ENCODE assay signal across 27 mouse cellular contexts in genomic region chr2:133768546-133768945, GRCm38 (mm10).
A peak's percentile ranks its signal among the peaks of the same experiment; 100 is the strongest.
DNase-seq lines count a peak whose midpoint lies in the region; ATAC-seq and TF ChIP-seq lines count a peak whose summit lies in the region.
"Had no signal": no experiment of that assay in that cellular context is flagged by ENCODE, and none has a peak within 500 bp of the region (broad histone marks: within the 10 kb centered on the region; RNA-seq: fewer than 3 reads in every experiment).

No protein-coding gene starts in this region.

- H3K9ac ChIP-seq in intestine, embryonic 15.5 days = no peak overlapping the region
- H3K9ac ChIP-seq in intestine, postnatal 0 days (ENCODE audit: low read depth, low read length) = no peak overlapping the region
- no peak overlapping the region for H3K9ac ChIP-seq in liver, embryonic 16.5 days (ENCODE audit: low read depth, low read length)
- H3K9ac ChIP-seq in intestine, embryonic 16.5 days (ENCODE audit: low read depth, low read length) = no peak overlapping the region
- H3K9ac ChIP-seq: embryonic facial prominence, embryonic 13.5 days; embryonic facial prominence, embryonic 15.5 days; forebrain, embryonic 12.5 days had no signal

- no peak overlapping the region for H3K4me2 ChIP-seq in intestine, embryonic 15.5 days (replicated peaks)
- H3K4me2 ChIP-seq in intestine, postnatal 0 days (replicated peaks; ENCODE audit: low read depth) = no peak overlapping the region
- H3K4me2 ChIP-seq in liver, embryonic 16.5 days (ENCODE audit: low read depth, low read length) = no peak overlapping the region
- H3K4me2 ChIP-seq in intestine, embryonic 16.5 days (ENCODE audit: low read depth, low read length) = no peak overlapping the region
- H3K4me2 ChIP-seq: embryonic facial prominence, embryonic 13.5 days; embryonic facial prominence, embryonic 15.5 days; forebrain, embryonic 12.5 days had no signal

- H3K4me3 ChIP-seq in intestine, embryonic 15.5 days (replicated peaks) = no peak overlapping the region
- H3K4me3 ChIP-seq in intestine, postnatal 0 days (ENCODE audit: low read depth, low read length) = no peak overlapping the region
- H3K4me3 ChIP-seq in liver, embryonic 16.5 days (ENCODE audit: low read depth, low read length) = no peak overlapping the region
- no peak overlapping the region for H3K4me3 ChIP-seq in intestine, embryonic 16.5 days (ENCODE audit: low read length)
- H3K4me3 ChIP-seq: embryonic facial prominence, embryonic 13.5 days; embryonic facial prominence, embryonic 15.5 days; erythroblast, embryonic 14.5 days; forebrain, embryonic 10.5 days; forebrain, embryonic 12.5 days had no signal

- peak; percentile 75 for ATAC-seq in intestine, embryonic 15.5 days
- ATAC-seq in intestine, postnatal 0 days = no peak
- ATAC-seq in liver, embryonic 16.5 days (ENCODE audit: low read depth) = peak; percentile 30; the same call in 1 of the 2 replicates
- ATAC-seq in intestine, embryonic 16.5 days = peak; percentile 63
- ATAC-seq: CD4-positive, CD25-positive, alpha-beta regulatory T cell, adult 4 months; forebrain, embryonic 14.5 days; forebrain, embryonic 16.5 days had no signal

- no peak overlapping the region for H3K27ac ChIP-seq in intestine, embryonic 15.5 days
- H3K27ac ChIP-seq in intestine, postnatal 0 days (ENCODE audit: low read depth, low read length) = no peak overlapping the region
- no peak overlapping the region for H3K27ac ChIP-seq in liver, embryonic 16.5 days (ENCODE audit: low read length)
- no peak overlapping the region for H3K27ac ChIP-seq in intestine, embryonic 16.5 days (ENCODE audit: low read length)
- H3K27ac ChIP-seq: embryonic facial prominence, embryonic 13.5 days; embryonic facial prominence, embryonic 15.5 days; forebrain, embryonic 10.5 days; forebrain, embryonic 12.5 days had no signal

- no peaks in the 10 kb centered on the region for H3K36me3 ChIP-seq in intestine, embryonic 15.5 days
- no peaks in the 10 kb centered on the region for H3K36me3 ChIP-seq in intestine, postnatal 0 days (ENCODE audit: control insufficient read depth, insufficient read depth)
- H3K36me3 ChIP-seq in liver, embryonic 16.5 days (ENCODE audit: control insufficient read depth, insufficient read depth) = no peaks in the 10 kb centered on the region
- no peaks in the 10 kb centered on the region for H3K36me3 ChIP-seq in intestine, embryonic 16.5 days (ENCODE audit: control insufficient read depth, insufficient read depth, low read length)
- H3K36me3 ChIP-seq: embryonic facial prominence, embryonic 13.5 days; embryonic facial prominence, embryonic 15.5 days; forebrain, embryonic 10.5 days; forebrain, embryonic 12.5 days; G1E had no signal

- no peak for DNase-seq in liver
- no peak for DNase-seq in Muller cell, postnatal 12 days (ENCODE audit: inconsistent ontology term)
- DNase-seq: adrenal gland, adult 2 months; adrenal gland, postnatal 10 days; adrenal gland, postnatal 25 days; B cell, adult 2 months; cerebellum, adult 11 months; cerebellum, adult 18-20 months; cerebellum, adult 8-10 months; cerebellum, adult 9-11 months; cerebellum, postnatal 14 days; cerebellum, postnatal 36 days; embryo, embryonic 11 days had no signal

- no peaks in the 10 kb centered on the region for H3K9me3 ChIP-seq in intestine, embryonic 15.5 days
- H3K9me3 ChIP-seq in intestine, postnatal 0 days (ENCODE audit: control insufficient read depth) = no peaks in the 10 kb centered on the region
- H3K9me3 ChIP-seq in liver, embryonic 16.5 days (replicated peaks; ENCODE audit: control insufficient read depth, low read length) = no peaks in the 10 kb centered on the region
- no peaks in the 10 kb centered on the region for H3K9me3 ChIP-seq in intestine, embryonic 16.5 days (ENCODE audit: control insufficient read depth, low read length)
- H3K9me3 ChIP-seq: embryonic facial prominence, embryonic 13.5 days; embryonic facial prominence, embryonic 15.5 days; forebrain, embryonic 10.5 days; forebrain, embryonic 12.5 days had no signal

- WGBS in intestine, embryonic 15.5 days = 53% methylated on average over 1 of the region's 1 CpGs
- 36% methylated on average over 1 of the region's 1 CpGs for WGBS in intestine, postnatal 0 days
- WGBS in liver, embryonic 16.5 days (ENCODE audit: insufficient replicate concordance) = 62% methylated on average over 1 of the region's 1 CpGs
- 59% methylated on average over 1 of the region's 1 CpGs for WGBS in intestine, embryonic 16.5 days

- TF ChIP-seq CTCF in intestine, postnatal 0 days (IDR thresholded peaks at IDR 0.05; ENCODE audit: low read depth) = no peak

- no peaks in the 10 kb centered on the region for H3K27me3 ChIP-seq in intestine, embryonic 15.5 days (replicated peaks)
- H3K27me3 ChIP-seq in intestine, postnatal 0 days (replicated peaks; ENCODE audit: control insufficient read depth, insufficient read depth, low read length) = no peaks in the 10 kb centered on the region
- H3K27me3 ChIP-seq in liver, embryonic 16.5 days (ENCODE audit: control insufficient read depth, insufficient read depth, low read depth, low read length) = no peaks in the 10 kb centered on the region
- H3K27me3 ChIP-seq in intestine, embryonic 16.5 days (replicated peaks; ENCODE audit: control insufficient read depth, insufficient read depth, low read length) = no peaks in the 10 kb centered on the region
- H3K27me3 ChIP-seq: CH12.LX; embryonic facial prominence, embryonic 13.5 days; embryonic facial prominence, embryonic 15.5 days; forebrain, embryonic 12.5 days had no signal

- H3K4me1 ChIP-seq in intestine, embryonic 15.5 days (replicated peaks) = no peaks in the 10 kb centered on the region
- H3K4me1 ChIP-seq in intestine, postnatal 0 days (replicated peaks; ENCODE audit: control insufficient read depth, insufficient read depth, low read length) = no peaks in the 10 kb centered on the region
- H3K4me1 ChIP-seq in liver, embryonic 16.5 days (ENCODE audit: control insufficient read depth, low read depth, low read length) = no peaks in the 10 kb centered on the region
- H3K4me1 ChIP-seq in intestine, embryonic 16.5 days (ENCODE audit: control insufficient read depth, insufficient read depth, low read length) = no peaks in the 10 kb centered on the region
- H3K4me1 ChIP-seq: embryonic facial prominence, embryonic 13.5 days; embryonic facial prominence, embryonic 15.5 days; forebrain, embryonic 10.5 days; forebrain, embryonic 12.5 days had no signal
